Mouse (Mus musculus) hindbrain, embryonic 11.5 days (tissue): ENCODE results near the gene Olfr401. TPM values are rescaled to one million over a fixed set of nuclear protein-coding genes. Genes with fewer than 3 reads are reported as not detected.
"Not testable (repeated sequence)": the region's sequence is repeated elsewhere in the genome, so short reads cannot be mapped to it uniquely, and the experiment has no call there.

Experiments used
- ATAC-seq: fragments of 200-750 bp; cut with Nextera tagmentation; 2 replicates; pipeline ENCODE4 v1.8.0; 2017; ENCODE audit warnings: mild to moderate bottlenecking, moderate TSS enrichment, moderate library complexity; ENCODE audit not compliant: low FRiP score
- DNase-seq: peaks from one replicate; pipeline ENCODE4 v3.0.0-alpha.2; 2015; ENCODE audit warnings: low spot score
- H3K27ac ChIP-seq: fragments of 300-500 bp; sonication (generic); 2 replicates; pipeline ENCODE4 v1.5.1; 2014; ENCODE audit warnings: mild to moderate bottlenecking, low read depth, low read length
- H3K27me3 ChIP-seq: fragments of 300-500 bp; sonication (generic); 2 replicates; pipeline ENCODE4 v1.6.1; 2014; ENCODE audit warnings: mild to moderate bottlenecking, low read length, moderate library complexity, mixed read lengths; ENCODE audit not compliant: control insufficient read depth, insufficient read depth
- H3K36me3 ChIP-seq: fragments of 300-500 bp; sonication (generic); 2 replicates; pipeline ENCODE4 v1.6.1; 2014; ENCODE audit warnings: mild to moderate bottlenecking, low read length, moderate library complexity, mixed read lengths; ENCODE audit not compliant: control insufficient read depth, insufficient read depth
- H3K4me1 ChIP-seq: fragments of 300-500 bp; sonication (generic); replicated peaks from 2 replicates; pipeline ENCODE4 v1.6.1; 2014; ENCODE audit warnings: low read length, mixed read lengths; ENCODE audit not compliant: control insufficient read depth, insufficient read depth
- H3K4me2 ChIP-seq: fragments of 300-500 bp; sonication (generic); replicated peaks from 2 replicates; pipeline ENCODE4 v1.6.1; 2014; ENCODE audit warnings: mild to moderate bottlenecking, low read depth, low read length
- H3K4me3 ChIP-seq: fragments of 300-500 bp; sonication (generic); 2 replicates; pipeline ENCODE4 v1.5.1; 2014; ENCODE audit warnings: low read depth, low read length
- H3K9ac ChIP-seq: fragments of 300-500 bp; sonication (generic); 2 replicates; pipeline ENCODE4 v1.6.1; 2014; ENCODE audit warnings: low read depth, low read length
- H3K9me3 ChIP-seq: fragments of 300-500 bp; sonication (generic); 2 replicates; pipeline ENCODE4 v1.6.1; 2016; ENCODE audit warnings: low read length; ENCODE audit not compliant: control insufficient read depth
- WGBS: fragments of 180-500 bp; shearing (Covaris S2); extraction: QIAGEN DNeasy Blood & Tissue Kit; methylation state at CpG from one replicate; pipeline ENCODE4 v1.1.7; 2014; 5-methylcytosine and 5-hydroxymethylcytosine counted together
- polyA plus RNA-seq: library from polyadenylated mRNA; unstranded; fragments of >200 nt; fragmentation: Nextera tagmentation; extraction: Ambion mirVana; gene quantifications from 2 replicates; pipeline ENCODE4 v1.2.1, GENCODE M21; 2014

Gene Olfr401
- polyA plus RNA-seq, result not detected in 2 replicates

DNA sequence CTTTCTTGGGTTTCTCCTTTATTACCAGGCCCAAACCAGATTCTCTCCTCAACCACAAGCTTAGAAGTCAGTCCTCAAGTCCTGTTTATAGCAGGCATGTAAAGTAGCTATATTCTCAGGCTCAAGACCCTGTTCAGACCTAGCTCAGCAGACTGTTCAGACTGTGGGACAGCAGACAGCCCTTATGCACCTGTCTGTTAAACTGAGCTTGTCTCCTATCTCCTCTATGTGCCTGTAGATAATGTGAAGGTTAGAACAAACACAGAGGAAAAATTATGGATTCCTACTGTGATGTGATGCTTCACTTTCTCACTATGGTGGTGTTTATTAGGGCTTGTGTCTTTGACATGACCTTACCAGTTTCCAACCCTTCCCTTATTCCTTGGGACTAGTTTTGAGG lies at the start of gene Olfr401:
Olfr401 (plus strand) TSS at position 301 of the 400 bp plus-strand sequence.
- no peak within 1 kb of the TSS for H3K4me2 ChIP-seq
- no peaks in the 10 kb centered on the region for H3K4me1 ChIP-seq
- no peak within 1 kb of the TSS for H3K4me3 ChIP-seq
- H3K9me3 ChIP-seq, result peaks cover 8% of the 10 kb centered on the region; the same call in 1 of the 2 replicates
- H3K27me3 ChIP-seq, result no peaks in the 10 kb centered on the region
- ATAC-seq (no peak), DNase-seq (no peak)
- H3K27ac ChIP-seq, result no peak within 1 kb of the TSS
- no peak within 1 kb of the TSS for H3K9ac ChIP-seq
- H3K36me3 ChIP-seq, result no peaks in the 10 kb centered on the region

DNA sequence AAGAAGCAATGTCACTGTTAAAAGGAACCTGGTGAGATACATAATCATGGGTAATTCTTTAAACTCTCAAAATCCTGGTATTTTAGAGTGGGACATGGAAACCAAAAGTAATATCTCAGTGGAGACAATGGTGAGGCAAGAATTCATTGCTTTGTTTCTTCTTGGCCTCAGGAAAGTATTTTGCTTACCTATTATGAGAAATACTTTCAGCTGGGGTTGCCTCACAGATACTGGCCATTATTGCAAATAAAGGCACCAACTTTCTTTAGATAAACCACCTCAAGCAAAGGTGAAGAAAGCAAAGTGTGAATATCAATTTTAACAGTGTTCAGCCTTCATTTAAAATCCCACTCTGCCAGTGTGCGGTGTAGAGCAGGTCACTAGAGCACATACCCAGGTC lies 43.9 kb upstream of the Olfr401 start, which contains the start of gene Zfp616:
Zfp616 (plus strand) TSS at position 301 of the 400 bp plus-strand sequence.
- Histone ChIP-seq H3K9ac (no peak within 1 kb of the TSS), H3K4me3 (no peak within 1 kb of the TSS), H3K27me3 (no peaks in the 10 kb centered on the region), H3K27ac (no peak within 1 kb of the TSS), H3K4me1 (no peaks in the 10 kb centered on the region), H3K4me2 (no peak within 1 kb of the TSS), H3K36me3 (no peaks in the 10 kb centered on the region), H3K9me3 (no peaks in the 10 kb centered on the region)
- no peak for DNase-seq
- ATAC-seq, result no peak
- WGBS, result 90% methylated on average over 1 of the region's 1 CpGs

DNA sequence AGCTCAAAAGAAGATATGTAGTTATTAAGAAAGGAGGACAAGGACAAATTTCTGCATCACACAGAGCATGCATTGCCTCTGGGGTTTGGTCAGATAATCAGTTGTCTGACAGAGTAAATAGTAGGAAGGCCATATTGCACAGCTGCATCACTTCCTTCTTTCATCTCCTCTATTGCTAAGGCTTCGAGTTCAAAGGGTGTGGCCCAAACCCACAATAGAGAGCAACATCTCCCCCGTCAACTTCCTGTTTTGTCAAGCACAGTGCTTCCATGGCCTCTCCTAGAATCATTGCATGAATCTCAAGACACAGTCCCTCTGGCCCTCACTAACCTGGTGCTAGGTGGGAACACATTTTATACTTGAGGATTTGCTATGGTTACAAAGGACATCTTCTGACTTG lies 12.8 kb upstream of the Olfr401 start:
- no peak overlapping the region for H3K9ac ChIP-seq
- DNase-seq (no peak), ATAC-seq (no peak)
- no peak overlapping the region for H3K4me2 ChIP-seq
- no peaks in the 10 kb centered on the region for H3K4me1 ChIP-seq
- H3K27ac ChIP-seq, result no peak overlapping the region
- no peak overlapping the region for H3K4me3 ChIP-seq
- H3K36me3 ChIP-seq, result no peaks in the 10 kb centered on the region
- no peaks in the 10 kb centered on the region for H3K27me3 ChIP-seq
- 79% methylated on average over 2 of the region's 2 CpGs for WGBS
- no peaks in the 10 kb centered on the region for H3K9me3 ChIP-seq

DNA sequence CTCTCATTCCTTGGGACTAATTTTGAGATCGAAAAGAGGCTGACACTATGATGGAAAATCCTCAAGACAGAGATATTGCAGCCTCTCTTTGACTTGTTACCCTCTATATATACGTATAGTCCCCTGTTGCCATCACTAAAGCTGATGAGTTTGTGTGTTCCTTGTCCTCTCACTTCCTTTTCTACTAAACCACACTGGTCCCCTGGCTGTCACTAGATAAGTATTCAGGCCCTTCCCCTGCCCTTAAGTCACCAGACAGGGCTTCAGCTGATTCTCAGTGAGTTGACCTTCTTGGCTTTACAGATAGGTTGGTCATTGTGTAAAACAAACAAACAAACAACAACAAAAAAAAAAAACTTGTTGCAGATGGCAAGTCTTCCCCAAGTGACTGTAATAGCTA lies 12.0 kb upstream of the Olfr401 start:
- WGBS, result 57% methylated on average over 2 of the region's 2 CpGs
- ATAC-seq (no peak), DNase-seq (no peak)
- Histone ChIP-seq H3K36me3 (no peaks in the 10 kb centered on the region), H3K27ac (no peak overlapping the region), H3K9ac (no peak overlapping the region), H3K4me1 (no peaks in the 10 kb centered on the region), H3K27me3 (no peaks in the 10 kb centered on the region), H3K4me2 (no peak overlapping the region), H3K9me3 (no peaks in the 10 kb centered on the region), H3K4me3 (no peak overlapping the region)

DNA sequence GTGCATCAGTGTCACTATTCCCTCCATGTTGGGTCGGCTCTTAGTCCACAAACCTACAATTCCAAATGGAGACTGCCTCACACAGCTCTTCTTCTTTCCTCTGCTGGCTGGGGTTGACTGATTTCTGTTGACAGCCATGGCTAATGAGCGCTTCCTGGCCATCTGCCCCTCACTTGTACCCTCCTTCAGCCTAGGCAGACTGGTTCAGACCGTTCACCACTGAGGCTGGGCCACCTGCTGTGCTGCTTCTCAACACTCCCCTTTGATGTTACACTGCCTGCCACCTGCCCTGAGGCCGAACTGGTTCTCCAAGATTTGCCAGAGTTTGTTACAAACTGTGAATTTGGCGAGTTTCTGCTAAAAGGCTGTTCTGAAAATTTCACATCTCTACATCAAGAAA lies 8.4 kb upstream of the Olfr401 start:
- DNase-seq (no peak), ATAC-seq (no peak)
- no peak overlapping the region for H3K27ac ChIP-seq
- H3K4me2 ChIP-seq, result no peak overlapping the region
- no peaks in the 10 kb centered on the region for H3K27me3 ChIP-seq
- H3K36me3 ChIP-seq, result no peaks in the 10 kb centered on the region
- WGBS, result 28% methylated on average over 5 of the region's 5 CpGs
- H3K9me3 ChIP-seq, result 0 out of 2 replicates have a peak, but pooled peaks cover 4% of the 10 kb centered on the region
- no peak overlapping the region for H3K9ac ChIP-seq
- H3K4me1 ChIP-seq, result no peaks in the 10 kb centered on the region
- H3K4me3 ChIP-seq, result no peak overlapping the region

DNA sequence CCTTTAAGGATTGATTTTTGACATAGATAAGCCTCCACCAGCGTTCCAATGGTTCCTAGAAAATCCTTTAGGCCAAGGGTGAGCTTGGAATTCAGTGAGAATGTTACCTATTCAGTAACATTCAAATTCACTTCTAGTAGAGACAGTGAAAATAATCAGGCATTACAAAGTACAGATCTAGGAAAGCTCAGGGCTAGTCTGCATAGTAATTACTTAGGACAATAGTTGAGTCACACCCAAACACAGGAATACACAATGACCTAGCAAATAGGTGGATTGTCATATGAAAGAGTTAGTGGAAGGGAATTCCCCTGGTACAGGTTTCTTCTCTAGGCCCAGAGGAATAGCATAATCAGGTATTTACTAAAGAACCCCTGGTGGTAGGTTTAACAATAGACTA lies 26.5 kb downstream of the Olfr401 start:
- not testable (repeated sequence) for ATAC-seq, H3K4me3 ChIP-seq

DNA sequence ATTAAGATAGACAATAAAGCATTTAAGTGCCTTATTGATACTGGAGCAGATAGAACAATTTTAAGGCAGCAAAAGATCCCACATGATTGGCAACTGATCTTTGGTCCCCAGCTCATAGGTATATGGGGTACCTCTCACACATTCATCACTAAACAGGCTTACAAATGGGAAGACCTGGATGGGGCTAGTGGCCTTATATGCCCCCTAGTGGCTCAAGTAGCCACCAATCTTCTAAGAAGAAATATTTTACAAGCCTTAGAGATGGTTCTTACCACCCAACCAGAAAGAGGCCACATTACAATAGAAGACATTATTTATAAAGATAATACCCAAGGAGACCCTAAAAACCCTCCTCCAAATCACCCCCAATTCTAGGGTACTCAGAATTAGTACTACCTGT lies 32.4 kb downstream of the Olfr401 start:
- no peak overlapping the region for H3K27ac ChIP-seq
- ATAC-seq (no peak), DNase-seq (no peak)
- no peak overlapping the region for H3K9ac ChIP-seq
- H3K27me3 ChIP-seq, result no peaks in the 10 kb centered on the region
- H3K36me3 ChIP-seq, result no peaks in the 10 kb centered on the region
- H3K4me1 ChIP-seq, result no peaks in the 10 kb centered on the region
- H3K4me3 ChIP-seq, result no peak overlapping the region
- H3K4me2 ChIP-seq, result no peak overlapping the region
- peaks cover 6% of the 10 kb centered on the region; the same call in 1 of the 2 replicates for H3K9me3 ChIP-seq

More for the DNA sequence above, 26.5 kb downstream of the Olfr401 start:
- H3K36me3 ChIP-seq, H3K27ac ChIP-seq, H3K4me2 ChIP-seq, DNase-seq, H3K9me3 ChIP-seq, H3K27me3 ChIP-seq, H3K9ac ChIP-seq, H3K4me1 ChIP-seq: not testable (repeated sequence)
- 33% methylated on average over 1 of the region's 1 CpGs for WGBS

DNA sequence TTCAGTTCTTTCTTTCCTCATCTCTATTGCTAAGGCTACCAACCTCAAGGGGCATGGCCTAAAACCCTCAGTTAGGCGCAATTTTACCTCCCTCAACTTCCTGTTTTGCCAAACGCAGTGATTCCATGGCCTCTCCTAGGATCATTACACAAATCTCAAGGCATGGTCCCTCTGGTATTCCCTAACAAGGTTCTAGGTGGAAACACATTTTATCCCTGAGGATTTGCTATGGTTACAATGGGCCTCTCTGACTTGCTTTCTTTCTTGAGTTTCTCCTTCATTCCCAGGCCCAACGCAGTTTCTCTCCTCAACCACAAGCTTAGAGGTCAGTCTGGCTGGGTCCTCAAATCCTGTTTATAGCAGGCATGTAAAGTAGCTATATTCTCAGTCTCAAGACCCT lies 39.7 kb downstream of the Olfr401 start, which contains the start of gene Olfr402:
Olfr402 (plus strand) TSS at position 301 of the 400 bp plus-strand sequence.
- no peak within 1 kb of the TSS for H3K4me2 ChIP-seq
- H3K4me1 ChIP-seq, result no peaks in the 10 kb centered on the region
- no peak within 1 kb of the TSS for H3K9ac ChIP-seq
- H3K9me3 ChIP-seq, result no peaks in the 10 kb centered on the region
- WGBS, result 60% methylated on average over 3 of the region's 3 CpGs
- ATAC-seq (no peak), DNase-seq (no peak)
- no peak within 1 kb of the TSS for H3K4me3 ChIP-seq
- no peak within 1 kb of the TSS for H3K27ac ChIP-seq
- no peaks in the 10 kb centered on the region for H3K27me3 ChIP-seq
- H3K36me3 ChIP-seq, result no peaks in the 10 kb centered on the region

DNA sequence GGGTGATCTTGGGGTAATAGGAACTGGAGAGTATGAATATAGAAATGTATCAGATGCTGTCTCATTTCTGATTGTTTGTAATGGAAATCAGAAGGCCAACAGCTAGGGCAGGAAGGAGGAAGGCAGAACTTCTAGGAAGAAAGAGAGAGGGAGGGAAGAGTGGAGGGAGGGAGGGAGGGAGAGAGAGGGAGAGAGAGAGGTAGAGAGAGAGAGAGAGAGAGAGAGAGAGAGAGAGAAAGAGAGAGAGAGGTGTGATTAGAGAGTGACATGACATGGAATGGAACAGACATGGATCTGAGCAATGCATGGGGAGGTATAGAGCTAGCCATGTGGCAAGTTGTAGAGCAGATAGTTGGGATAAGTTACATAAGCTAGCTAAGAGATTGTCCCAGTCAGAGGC lies 55.3 kb downstream of the Olfr401 start:
- DNase-seq (no peak), ATAC-seq (no peak)
- H3K4me2 ChIP-seq, result no peak overlapping the region
- peaks cover 3% of the 10 kb centered on the region; the same call in 1 of the 2 replicates for H3K9me3 ChIP-seq
- no peak overlapping the region for H3K9ac ChIP-seq
- H3K27ac ChIP-seq, result no peak overlapping the region
- H3K36me3 ChIP-seq, result no peaks in the 10 kb centered on the region
- no peaks in the 10 kb centered on the region for H3K4me1 ChIP-seq
- no peak overlapping the region for H3K4me3 ChIP-seq
- no peaks in the 10 kb centered on the region for H3K27me3 ChIP-seq
